Mouse (Mus musculus): ENCODE measurements at regions not wholly inside any gene's neighbourhood (a gene's known extent, or its start where the extent isn't known, plus 50 kb on each side); places are given as distances from the start of the nearest gene placed in this dataset.

DNA sequence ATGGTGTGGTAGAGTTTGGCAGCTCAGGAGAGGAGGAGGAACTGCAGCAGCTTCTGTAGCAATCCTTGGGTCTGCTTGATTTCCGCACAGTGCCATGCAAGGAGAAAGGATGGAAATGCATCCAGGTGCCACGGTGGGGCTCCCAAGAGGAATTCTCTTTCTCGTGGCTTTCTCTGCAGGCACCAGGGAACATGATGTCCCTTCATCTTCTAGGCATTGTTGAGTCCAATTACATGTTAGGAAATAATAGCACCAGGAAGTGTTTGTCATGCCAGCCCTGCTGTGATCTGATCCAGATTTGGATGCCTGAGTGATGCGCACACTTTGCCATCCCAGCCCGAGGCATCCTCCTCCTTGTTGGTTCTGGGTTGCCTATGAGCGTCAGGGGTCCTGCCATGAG is 72.6 kb upstream of the Agap1 start:
- no peak for DNase-seq (ENCODE audit: low spot score)

DNA sequence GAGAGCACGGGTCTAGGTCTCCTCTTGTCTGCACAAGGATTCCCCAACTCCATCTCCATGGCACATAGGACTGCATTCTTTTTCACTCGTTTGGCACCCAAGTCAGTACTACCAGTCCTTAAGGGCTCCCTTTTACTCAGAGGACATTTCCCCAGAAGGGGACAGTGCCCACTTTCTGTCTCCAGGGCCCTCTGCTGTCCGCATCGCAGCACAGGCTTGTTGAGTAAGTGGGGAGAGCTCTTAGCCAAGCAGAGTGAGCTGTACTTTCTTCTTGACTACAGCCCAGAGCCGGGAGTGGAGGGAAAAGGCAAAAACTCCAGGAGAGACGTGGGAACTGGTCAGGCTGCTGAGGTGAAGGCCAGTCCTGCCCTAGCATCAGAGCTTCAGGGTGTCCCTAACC is 69.5 kb upstream of the Agap1 start:
- DNase-seq (ENCODE audit: low spot score): no peak

- no peak for DNase-seq (ENCODE audit: low spot score)
Observed at GRCm38 (mm10) chr1:89392711-89393110, 61.9 kb upstream of the Agap1 start.

DNA sequence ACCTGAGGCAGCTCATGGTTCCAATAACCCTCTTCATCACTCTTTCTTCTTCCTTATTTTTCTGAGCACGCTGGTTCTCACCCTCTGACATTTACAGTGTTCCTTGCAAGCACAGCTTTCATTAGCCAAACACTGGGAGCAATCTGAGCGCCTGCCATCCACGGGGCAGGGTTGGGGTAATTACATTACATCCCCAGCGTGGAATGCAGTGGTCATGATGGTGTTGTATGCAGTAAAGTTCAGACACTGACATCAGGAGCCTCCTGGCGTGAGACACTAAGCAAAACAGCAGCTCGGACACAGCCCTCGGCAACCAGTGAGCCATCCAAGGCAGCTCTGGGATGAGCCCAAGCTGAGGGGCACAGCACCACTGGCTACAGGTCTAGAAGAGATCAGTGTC is 60.1 kb upstream of the Agap1 start:
- DNase-seq (ENCODE audit: low spot score): no peak

- no peak for DNase-seq (ENCODE audit: low spot score)
Observed at GRCm38 (mm10) chr1:89400734-89401202, 53.8 kb upstream of the Agap1 start.

GRCm38 (mm10) chr1:89402513-89403210 is 51.9 kb upstream of the Agap1 start:
- DNase-seq (ENCODE audit: low spot score): no peak

DNA sequence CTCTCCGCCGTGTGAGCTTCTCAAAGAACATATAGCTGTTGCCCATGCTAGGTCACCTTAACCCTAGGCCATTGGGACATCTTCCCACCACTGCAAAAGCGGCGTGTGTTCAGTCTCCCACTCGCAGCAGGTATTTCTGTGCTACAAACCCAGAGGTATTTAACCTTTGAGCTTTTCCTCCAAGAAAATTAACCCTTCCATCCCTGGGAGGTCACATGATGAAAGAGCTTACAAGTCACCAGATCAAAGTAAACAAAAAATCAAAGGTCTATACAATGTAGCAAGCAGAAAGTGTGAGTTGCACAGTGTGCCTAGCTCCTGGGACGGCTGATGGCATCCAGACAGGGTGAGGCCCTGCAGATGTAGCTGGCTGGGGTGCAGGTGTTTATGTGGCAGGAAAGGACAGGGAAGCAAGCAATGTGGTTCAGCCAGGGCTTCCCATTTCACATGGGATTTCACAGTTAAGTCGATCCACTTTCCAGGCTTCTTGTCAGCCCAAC is 51.0 kb upstream of the Agap1 start:
- DNase-seq (ENCODE audit: low spot score): no peak
